Mouse (Mus musculus): ENCODE data around the gene Mlx. TPM values are rescaled to one million over a fixed set of nuclear protein-coding genes. Genes with fewer than 3 reads are reported as not detected.

The Mlx gene
- polyA plus RNA-seq, 1 experiment from 2014 or later, result 46.0 TPM

- whole genome bisulfite sequencing, result 73% methylated on average over 5 of the region's 5 CpGs
- H3K9me3 ChIP-seq (ENCODE audit: control insufficient read depth, low read depth, low read length), result no peaks in the 10 kb centered on the region
- no peak overlapping the region for H3K9ac ChIP-seq (replicated peaks; ENCODE audit: low read depth, low read length)
- no peak for ATAC-seq (ENCODE audit: insufficient number of reproducible peaks, insufficient read depth, low FRiP score, low read depth)
- H3K4me3 ChIP-seq (ENCODE audit: low read depth, low read length), result no peak overlapping the region
- peaks cover 65% of the 10 kb centered on the region for H3K4me1 ChIP-seq (ENCODE audit: control insufficient read depth, insufficient read depth, low read length)
- no peaks in the 10 kb centered on the region for H3K27me3 ChIP-seq (ENCODE audit: control insufficient read depth, insufficient read depth, low read length)
- no peak overlapping the region for H3K4me2 ChIP-seq (replicated peaks; ENCODE audit: low read depth, low read length)
- peak overlapping the region; percentile 86 for H3K27ac ChIP-seq (ENCODE audit: low read length)
- peaks cover 2% of the 10 kb centered on the region; the same call in 1 of the 2 replicates for H3K36me3 ChIP-seq (ENCODE audit: control insufficient read depth, insufficient read depth, low read length)
Measured at GRCm38 (mm10) chr11:101061049-101061448, 26.0 kb upstream of the Mlx start.

GRCm38 (mm10) chr11:101062165-101062884, 24.8 kb upstream of the Mlx start:
- Histone ChIP-seq H3K4me3 (ENCODE audit: low read depth, low read length) (no peak overlapping the region), H3K4me2 (replicated peaks; ENCODE audit: low read depth, low read length) (no peak overlapping the region), H3K4me1 (ENCODE audit: control insufficient read depth, insufficient read depth, low read length) (peaks cover 56% of the 10 kb centered on the region), H3K27me3 (ENCODE audit: control insufficient read depth, insufficient read depth, low read length) (no peaks in the 10 kb centered on the region), H3K9ac (replicated peaks; ENCODE audit: low read depth, low read length) (no peak overlapping the region), H3K36me3 (ENCODE audit: control insufficient read depth, insufficient read depth, low read length) (peaks cover 2% of the 10 kb centered on the region; the same call in 1 of the 2 replicates), H3K9me3 (ENCODE audit: control insufficient read depth, low read depth, low read length) (no peaks in the 10 kb centered on the region), H3K27ac (ENCODE audit: low read length) (peak overlapping the region; percentile 86; the same call in 1 of the 2 replicates)
- ATAC-seq (ENCODE audit: insufficient number of reproducible peaks, insufficient read depth, low FRiP score, low read depth), result no peak
- 67% methylated on average over 12 of the region's 12 CpGs for WGBS

GRCm38 (mm10) chr11:101062971-101063675, 24.0 kb upstream of the Mlx start:
- H3K27me3 ChIP-seq (ENCODE audit: control insufficient read depth, insufficient read depth, low read length), result no peaks in the 10 kb centered on the region
- H3K9me3 ChIP-seq (ENCODE audit: control insufficient read depth, low read depth, low read length), result no peaks in the 10 kb centered on the region
- WGBS, result 53% methylated on average over 14 of the region's 14 CpGs
- H3K4me3 ChIP-seq (ENCODE audit: low read depth, low read length), result no peak overlapping the region
- peak; percentile 12; the same call in 1 of the 2 replicates for ATAC-seq (ENCODE audit: insufficient number of reproducible peaks, insufficient read depth, low FRiP score, low read depth)
- H3K36me3 ChIP-seq (ENCODE audit: control insufficient read depth, insufficient read depth, low read length), result peaks cover 2% of the 10 kb centered on the region; the same call in 1 of the 2 replicates
- H3K9ac ChIP-seq (replicated peaks; ENCODE audit: low read depth, low read length), result no peak overlapping the region
- peak overlapping the region; percentile 86 for H3K27ac ChIP-seq (ENCODE audit: low read length)
- H3K4me2 ChIP-seq (replicated peaks; ENCODE audit: low read depth, low read length), result 0 out of 2 replicates have a peak overlapping the region, but pooled peaks have one; percentile 2
- H3K4me1 ChIP-seq (ENCODE audit: control insufficient read depth, insufficient read depth, low read length), result peaks cover 52% of the 10 kb centered on the region

- 0 out of 2 replicates have a peak overlapping the region, but pooled peaks have one; percentile 2 for H3K4me2 ChIP-seq (replicated peaks; ENCODE audit: low read depth, low read length)
- peak overlapping the region; percentile 86 for H3K27ac ChIP-seq (ENCODE audit: low read length)
- peaks cover 2% of the 10 kb centered on the region; the same call in 1 of the 2 replicates for H3K36me3 ChIP-seq (ENCODE audit: control insufficient read depth, insufficient read depth, low read length)
- no peak overlapping the region for H3K9ac ChIP-seq (replicated peaks; ENCODE audit: low read depth, low read length)
- H3K27me3 ChIP-seq (ENCODE audit: control insufficient read depth, insufficient read depth, low read length), result no peaks in the 10 kb centered on the region
- H3K9me3 ChIP-seq (ENCODE audit: control insufficient read depth, low read depth, low read length), result no peaks in the 10 kb centered on the region
- ATAC-seq (ENCODE audit: insufficient number of reproducible peaks, insufficient read depth, low FRiP score, low read depth), result peak; percentile 70
- no peak overlapping the region for H3K4me3 ChIP-seq (ENCODE audit: low read depth, low read length)
- WGBS, result 24% methylated on average over 12 of the region's 12 CpGs
- peaks cover 47% of the 10 kb centered on the region for H3K4me1 ChIP-seq (ENCODE audit: control insufficient read depth, insufficient read depth, low read length)
Measured at GRCm38 (mm10) chr11:101063676-101064327, 23.3 kb upstream of the Mlx start.

GRCm38 (mm10) chr11:101064462-101064861, 22.6 kb upstream of the Mlx start:
- Histone ChIP-seq H3K4me2 (replicated peaks; ENCODE audit: low read depth, low read length) (no peak overlapping the region), H3K27me3 (ENCODE audit: control insufficient read depth, insufficient read depth, low read length) (no peaks in the 10 kb centered on the region), H3K4me3 (ENCODE audit: low read depth, low read length) (no peak overlapping the region), H3K4me1 (ENCODE audit: control insufficient read depth, insufficient read depth, low read length) (peaks cover 42% of the 10 kb centered on the region), H3K9me3 (ENCODE audit: control insufficient read depth, low read depth, low read length) (no peaks in the 10 kb centered on the region), H3K36me3 (ENCODE audit: control insufficient read depth, insufficient read depth, low read length) (0 out of 2 replicates have a peak, but pooled peaks cover 2% of the 10 kb centered on the region), H3K9ac (replicated peaks; ENCODE audit: low read depth, low read length) (no peak overlapping the region), H3K27ac (ENCODE audit: low read length) (peak overlapping the region; percentile 86)
- WGBS, result 71% methylated on average over 4 of the region's 4 CpGs
- ATAC-seq (ENCODE audit: insufficient number of reproducible peaks, insufficient read depth, low FRiP score, low read depth), result no peak

- WGBS, result 92% methylated on average over 9 of the region's 9 CpGs
- H3K4me1 ChIP-seq (ENCODE audit: control insufficient read depth, insufficient read depth, low read length), result peaks cover 36% of the 10 kb centered on the region
Measured at GRCm38 (mm10) chr11:101065002-101065401, 22.1 kb upstream of the Mlx start.

GRCm38 (mm10) chr11:101066549-101067412, 20.3 kb upstream of the Mlx start:
- no peak overlapping the region for H3K9ac ChIP-seq (replicated peaks; ENCODE audit: low read depth, low read length)
- no peak for ATAC-seq (ENCODE audit: insufficient number of reproducible peaks, insufficient read depth, low FRiP score, low read depth)
- no peak overlapping the region for H3K4me3 ChIP-seq (ENCODE audit: low read depth, low read length)
- WGBS, result 17% methylated on average over 18 of the region's 18 CpGs
- peaks cover 26% of the 10 kb centered on the region for H3K4me1 ChIP-seq (ENCODE audit: control insufficient read depth, insufficient read depth, low read length)
- no peaks in the 10 kb centered on the region for H3K9me3 ChIP-seq (ENCODE audit: control insufficient read depth, low read depth, low read length)
- peak overlapping the region; percentile 47 for H3K4me2 ChIP-seq (replicated peaks; ENCODE audit: low read depth, low read length)
- no peaks in the 10 kb centered on the region for H3K27me3 ChIP-seq (ENCODE audit: control insufficient read depth, insufficient read depth, low read length)
- H3K27ac ChIP-seq (ENCODE audit: low read length), result peak overlapping the region; percentile 69; the same call in 1 of the 2 replicates
- 0 out of 2 replicates have a peak, but pooled peaks cover 2% of the 10 kb centered on the region for H3K36me3 ChIP-seq (ENCODE audit: control insufficient read depth, insufficient read depth, low read length)

More at GRCm38 (mm10) chr11:101065002-101065401, 22.1 kb upstream of the Mlx start:
- H3K9ac ChIP-seq (replicated peaks; ENCODE audit: low read depth, low read length), result no peak overlapping the region
- H3K4me2 ChIP-seq (replicated peaks; ENCODE audit: low read depth, low read length), result no peak overlapping the region
- no peak overlapping the region for H3K4me3 ChIP-seq (ENCODE audit: low read depth, low read length)
- no peak overlapping the region for H3K27ac ChIP-seq (ENCODE audit: low read length)
- no peaks in the 10 kb centered on the region for H3K9me3 ChIP-seq (ENCODE audit: control insufficient read depth, low read depth, low read length)
- no peak for ATAC-seq (ENCODE audit: insufficient number of reproducible peaks, insufficient read depth, low FRiP score, low read depth)
- no peaks in the 10 kb centered on the region for H3K27me3 ChIP-seq (ENCODE audit: control insufficient read depth, insufficient read depth, low read length)
- H3K36me3 ChIP-seq (ENCODE audit: control insufficient read depth, insufficient read depth, low read length), result 0 out of 2 replicates have a peak, but pooled peaks cover 2% of the 10 kb centered on the region
